Mouse (Mus musculus) neural tube, embryonic 12.5 days (tissue): ENCODE data around the gene Bpifc. TPM values are rescaled to one million over a fixed set of nuclear protein-coding genes. Genes with fewer than 3 reads are reported as not detected.

Experiments used
- ATAC-seq: fragments of 200-750 bp; cut with Nextera tagmentation; 2 replicates; pipeline ENCODE4 v1.8.0; 2017; ENCODE audit warnings: low read depth, mild to moderate bottlenecking, moderate TSS enrichment, moderate library complexity; ENCODE audit not compliant: low FRiP score
- H3K27ac ChIP-seq: fragments of 300-500 bp; sonication (generic); 2 replicates; pipeline ENCODE4 v1.5.1; 2016
- H3K27me3 ChIP-seq: fragments of 300-500 bp; sonication (generic); replicated peaks from 2 replicates; pipeline ENCODE4 v1.6.1; 2016; ENCODE audit warnings: mild to moderate bottlenecking
- H3K36me3 ChIP-seq: fragments of 300-500 bp; sonication (generic); 2 replicates; pipeline ENCODE4 v1.6.1; 2016; ENCODE audit warnings: mild to moderate bottlenecking
- H3K4me1 ChIP-seq: fragments of 300-500 bp; sonication (generic); 2 replicates; pipeline ENCODE4 v1.6.1; 2016
- H3K4me2 ChIP-seq: fragments of 300-500 bp; sonication (generic); replicated peaks from 2 replicates; pipeline ENCODE4 v1.6.1; 2016; ENCODE audit warnings: mild to moderate bottlenecking
- H3K4me3 ChIP-seq: fragments of 300-500 bp; sonication (generic); 2 replicates; pipeline ENCODE4 v1.5.1; 2016
- H3K9ac ChIP-seq: fragments of 300-500 bp; sonication (generic); 2 replicates; pipeline ENCODE4 v1.6.1; 2016; ENCODE audit warnings: mild to moderate bottlenecking
- H3K9me3 ChIP-seq: fragments of 300-500 bp; sonication (generic); 2 replicates; pipeline ENCODE4 v1.6.1; 2016; ENCODE audit warnings: mild to moderate bottlenecking
- WGBS: fragments of 180-500 bp; shearing (Covaris S2); methylation state at CpG from one replicate; pipeline ENCODE4 v1.1.7; 2016; 5-methylcytosine and 5-hydroxymethylcytosine counted together
- polyA plus RNA-seq: library from polyadenylated mRNA; unstranded; fragments of >200 nt; fragmentation: Nextera tagmentation; extraction: Ambion mirVana; gene quantifications from 2 replicates; pipeline ENCODE4 v1.2.1, GENCODE M21; 2016

Gene Bpifc
- polyA plus RNA-seq = not detected in 2 replicates

DNA sequence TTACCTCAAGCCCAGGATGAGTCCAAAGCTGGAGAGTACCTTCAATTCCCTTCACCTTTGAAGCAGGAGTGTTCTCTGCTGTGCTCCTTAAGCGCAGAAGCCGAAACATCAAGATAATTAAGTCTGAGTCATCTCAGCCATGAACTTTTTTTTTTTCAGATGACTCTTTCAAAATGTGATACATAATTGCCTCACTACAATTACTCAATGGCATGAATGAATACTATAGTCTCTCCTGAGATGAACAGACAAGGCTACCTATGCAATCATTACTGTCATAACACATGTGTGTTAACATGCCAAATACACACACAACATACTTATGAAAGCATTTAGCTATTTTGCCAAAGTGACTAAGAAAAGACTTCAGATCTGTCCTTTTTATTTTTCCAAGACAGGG is at the start of gene Bpifc:
Gene Bpifc (minus strand): TSS at position 115 of the 400 bp plus-strand sequence.
- 91% methylated on average over 2 of the region's 2 CpGs for WGBS
- Histone ChIP-seq H3K4me2 (no peak within 1 kb of the TSS), H3K4me1 (no peaks in the 10 kb centered on the region), H3K9me3 (no peaks in the 10 kb centered on the region), H3K27me3 (no peaks in the 10 kb centered on the region), H3K27ac (no peak within 1 kb of the TSS), H3K4me3 (no peak within 1 kb of the TSS), H3K9ac (no peak within 1 kb of the TSS), H3K36me3 (no peaks in the 10 kb centered on the region)
- ATAC-seq = no peak

DNA sequence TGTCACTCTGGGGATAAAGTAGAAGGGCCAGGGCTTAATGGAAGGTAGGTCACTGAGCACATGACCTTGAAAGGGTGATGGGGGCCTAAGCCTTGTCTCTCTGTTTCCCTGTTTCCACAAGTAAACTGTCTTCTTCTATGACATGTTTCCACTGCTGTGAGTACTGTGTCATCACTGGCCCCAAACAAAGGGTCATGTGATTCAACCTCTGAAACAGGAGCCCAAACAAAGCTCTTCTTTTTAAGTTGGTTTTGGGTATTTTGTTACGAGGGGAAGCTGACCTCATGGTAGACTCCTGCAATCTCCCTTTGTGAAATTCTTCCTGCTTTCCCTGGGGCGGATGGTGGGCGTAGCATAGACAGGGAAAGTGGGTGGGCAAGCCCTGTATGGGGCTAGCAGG is 48.6 kb upstream of the Bpifc start:
- H3K9me3 ChIP-seq = peaks cover 11% of the 10 kb centered on the region
- WGBS = 63% methylated on average over 3 of the region's 3 CpGs
- no peak overlapping the region for H3K9ac ChIP-seq
- no peak overlapping the region for H3K4me3 ChIP-seq
- ATAC-seq = no peak
- H3K27me3 ChIP-seq = no peaks in the 10 kb centered on the region
- peaks cover 12% of the 10 kb centered on the region for H3K36me3 ChIP-seq
- H3K4me2 ChIP-seq = no peak overlapping the region
- H3K27ac ChIP-seq = no peak overlapping the region
- H3K4me1 ChIP-seq = no peaks in the 10 kb centered on the region

DNA sequence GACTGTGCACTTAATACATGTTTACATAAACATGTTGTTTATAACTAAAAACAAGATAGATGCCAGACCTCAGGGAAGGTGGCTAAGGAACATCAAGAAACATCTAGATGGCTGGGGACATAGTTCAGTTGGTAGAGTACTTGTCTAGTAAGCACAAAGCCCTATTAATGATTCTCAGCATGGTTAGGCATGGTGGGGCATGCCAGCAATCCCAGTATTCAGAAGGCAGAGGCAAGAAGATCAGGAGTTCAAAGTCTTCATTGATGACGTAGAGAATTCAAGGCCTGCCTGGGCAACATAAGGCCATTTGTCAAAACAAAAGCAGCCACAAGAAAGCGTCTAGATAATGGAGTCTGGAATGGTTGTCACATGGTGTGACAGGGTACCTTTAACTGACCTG is 46.0 kb upstream of the Bpifc start:
- no peak overlapping the region for H3K27ac ChIP-seq
- no peaks in the 10 kb centered on the region for H3K27me3 ChIP-seq
- H3K4me1 ChIP-seq = no peaks in the 10 kb centered on the region
- 63% methylated on average over 2 of the region's 2 CpGs for WGBS
- no peak overlapping the region for H3K4me2 ChIP-seq
- H3K9me3 ChIP-seq = peaks cover 11% of the 10 kb centered on the region
- no peak overlapping the region for H3K4me3 ChIP-seq
- no peak overlapping the region for H3K9ac ChIP-seq
- no peak for ATAC-seq
- H3K36me3 ChIP-seq = peaks cover 14% of the 10 kb centered on the region

DNA sequence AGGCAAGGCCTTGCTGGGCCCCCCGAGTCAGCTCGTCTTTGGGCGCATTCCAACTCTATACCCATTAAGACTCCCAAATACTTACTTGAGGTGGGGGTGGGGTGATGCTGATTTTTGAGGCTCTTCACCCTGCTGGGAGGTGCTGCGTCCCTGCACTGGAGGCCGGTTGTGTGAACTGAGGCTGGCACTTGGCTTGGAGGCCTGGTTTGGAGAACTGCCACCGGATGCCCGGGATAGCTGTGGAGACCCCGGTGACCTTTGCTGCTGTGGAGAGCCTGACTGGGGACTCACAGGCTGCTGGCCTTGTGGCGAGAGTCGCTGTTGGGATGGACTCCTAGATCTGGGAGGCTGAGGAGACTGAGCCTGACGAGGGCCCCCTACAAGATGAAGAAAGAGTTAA is 45.6 kb upstream of the Bpifc start:
- no peak overlapping the region for H3K9ac ChIP-seq
- no peak overlapping the region for H3K4me3 ChIP-seq
- peaks cover 11% of the 10 kb centered on the region for H3K9me3 ChIP-seq
- H3K4me2 ChIP-seq = no peak overlapping the region
- WGBS = 83% methylated on average over 11 of the region's 11 CpGs
- H3K36me3 ChIP-seq = peaks cover 14% of the 10 kb centered on the region
- ATAC-seq = no peak
- no peaks in the 10 kb centered on the region for H3K4me1 ChIP-seq
- H3K27ac ChIP-seq = no peak overlapping the region
- H3K27me3 ChIP-seq = no peaks in the 10 kb centered on the region

DNA sequence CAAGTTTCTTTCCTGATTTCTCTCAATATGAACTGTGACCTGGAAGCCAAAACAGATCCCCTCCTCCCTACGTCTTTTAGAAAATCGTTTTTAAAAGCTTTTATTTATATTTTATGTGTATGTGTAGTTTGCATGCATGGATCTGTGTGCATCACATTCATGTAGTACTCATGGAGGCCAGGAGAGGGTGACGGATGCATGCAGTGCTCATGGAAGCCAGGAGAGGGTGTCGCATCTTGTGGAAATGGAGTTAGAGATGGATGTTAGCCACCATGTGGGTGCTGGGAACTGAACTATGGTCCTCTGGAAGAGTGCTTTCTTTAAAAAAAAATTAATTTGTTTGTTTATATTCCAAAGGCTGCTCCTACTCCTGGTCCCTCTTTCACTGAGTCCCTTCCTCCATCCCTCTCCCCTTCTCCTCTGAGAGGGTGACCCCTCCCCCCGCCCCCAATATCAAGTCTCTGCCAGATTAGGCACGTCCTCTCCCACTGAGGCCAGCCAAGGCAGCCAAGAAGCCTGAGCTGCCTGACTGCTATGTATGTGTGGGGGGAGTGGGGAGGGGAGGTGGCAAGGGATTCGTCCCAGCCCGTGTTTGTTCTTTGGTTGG is 44.7 kb upstream of the Bpifc start:
- no peak overlapping the region for H3K4me2 ChIP-seq
- H3K4me1 ChIP-seq = no peaks in the 10 kb centered on the region
- WGBS = 90% methylated on average over 8 of the region's 8 CpGs
- peaks cover 14% of the 10 kb centered on the region for H3K36me3 ChIP-seq
- peaks cover 5% of the 10 kb centered on the region; the same call in 1 of the 2 replicates for H3K9me3 ChIP-seq
- H3K27ac ChIP-seq = no peak overlapping the region
- ATAC-seq = no peak
- no peak overlapping the region for H3K9ac ChIP-seq
- no peaks in the 10 kb centered on the region for H3K27me3 ChIP-seq
- H3K4me3 ChIP-seq = no peak overlapping the region

DNA sequence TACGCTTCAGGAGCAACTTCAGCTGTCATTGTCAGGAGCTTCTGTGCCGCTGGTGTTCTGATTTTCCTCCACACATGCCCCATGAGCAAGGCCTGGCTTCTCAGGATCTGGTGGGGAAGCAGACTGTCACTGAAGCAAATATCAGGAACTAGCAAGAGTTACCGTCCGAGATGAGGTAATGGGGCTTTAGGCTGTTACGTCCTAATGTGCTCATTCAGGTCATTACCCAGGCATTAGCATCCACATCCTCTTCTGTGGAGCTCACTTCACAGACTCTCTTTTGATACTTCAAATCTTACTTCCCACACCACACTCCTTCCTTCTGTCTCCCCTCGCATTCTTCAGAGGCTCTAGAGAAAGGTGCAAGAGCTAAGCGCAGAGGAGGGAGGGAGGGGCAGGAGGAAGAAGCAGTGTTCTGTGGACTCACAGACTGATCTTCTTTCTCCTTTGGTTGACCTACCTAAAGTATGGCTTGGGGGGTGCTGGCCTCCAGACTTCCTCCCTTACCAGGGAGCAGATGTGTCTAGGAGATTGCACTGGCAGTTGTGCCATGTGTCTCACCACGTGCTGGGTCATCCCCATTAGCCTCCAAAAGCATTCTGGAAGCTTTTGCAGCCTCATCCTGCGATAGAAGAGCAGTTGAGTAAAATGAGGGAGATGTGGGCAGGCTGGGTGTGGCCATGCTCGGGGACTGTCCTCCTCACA is 41.3 kb upstream of the Bpifc start:
- Histone ChIP-seq H3K4me3 (no peak overlapping the region), H3K27me3 (no peaks in the 10 kb centered on the region), H3K27ac (no peak overlapping the region), H3K36me3 (peaks cover 18% of the 10 kb centered on the region), H3K4me2 (no peak overlapping the region), H3K9ac (no peak overlapping the region), H3K9me3 (peaks cover 5% of the 10 kb centered on the region; the same call in 1 of the 2 replicates), H3K4me1 (no peaks in the 10 kb centered on the region)
- 77% methylated on average over 10 of the region's 10 CpGs for WGBS
- ATAC-seq = no peak

DNA sequence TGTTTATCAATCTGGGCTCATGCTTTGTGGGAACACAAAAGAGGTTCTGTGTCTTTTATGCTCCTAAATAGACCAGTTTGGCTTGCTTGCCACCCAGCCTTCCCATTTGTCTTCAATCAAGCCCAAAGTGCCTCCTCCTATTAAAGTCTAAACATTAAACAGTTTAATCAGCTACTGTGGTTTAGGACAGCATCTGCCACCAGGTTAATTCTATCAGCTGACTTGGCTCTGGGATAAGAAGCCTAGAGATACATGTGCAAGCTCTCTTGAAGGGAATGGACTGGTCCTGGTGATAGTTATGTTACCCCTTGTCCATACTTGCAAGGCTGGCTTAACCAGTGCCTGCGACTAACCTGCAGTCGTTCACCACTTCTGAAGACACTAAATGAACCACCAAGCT is 38.8 kb upstream of the Bpifc start:
- Histone ChIP-seq H3K4me3 (no peak overlapping the region), H3K27ac (no peak overlapping the region), H3K36me3 (peaks cover 11% of the 10 kb centered on the region; the same call in 1 of the 2 replicates), H3K4me2 (no peak overlapping the region), H3K4me1 (no peaks in the 10 kb centered on the region), H3K9ac (no peak overlapping the region), H3K9me3 (no peaks in the 10 kb centered on the region), H3K27me3 (no peaks in the 10 kb centered on the region)
- WGBS = 43% methylated on average over 2 of the region's 2 CpGs
- ATAC-seq = no peak

DNA sequence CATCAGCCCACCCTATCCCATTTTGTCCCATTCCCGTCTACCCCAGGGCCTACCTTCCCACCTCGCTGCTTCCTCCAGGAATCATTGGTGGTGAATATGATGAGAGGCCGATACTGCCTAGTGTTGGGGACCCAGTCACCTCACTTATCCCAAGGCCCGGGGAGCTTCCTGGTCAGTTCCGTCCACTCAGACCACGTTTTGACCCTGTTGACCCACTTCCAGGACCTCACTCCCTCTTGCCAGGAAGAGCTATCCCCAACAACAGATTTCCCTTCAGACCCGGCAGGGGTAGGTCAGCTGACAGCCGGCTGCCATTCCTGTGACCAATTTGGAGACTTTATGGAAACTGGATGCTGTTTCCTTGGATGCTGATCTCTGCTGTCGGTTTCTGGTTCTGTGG is 36.1 kb upstream of the Bpifc start:
- Histone ChIP-seq H3K9me3 (no peaks in the 10 kb centered on the region), H3K4me3 (no peak overlapping the region), H3K27ac (no peak overlapping the region), H3K9ac (no peak overlapping the region), H3K4me1 (no peaks in the 10 kb centered on the region), H3K36me3 (peaks cover 11% of the 10 kb centered on the region; the same call in 1 of the 2 replicates), H3K27me3 (no peaks in the 10 kb centered on the region), H3K4me2 (no peak overlapping the region)
- 91% methylated on average over 9 of the region's 9 CpGs for WGBS
- no peak for ATAC-seq

DNA sequence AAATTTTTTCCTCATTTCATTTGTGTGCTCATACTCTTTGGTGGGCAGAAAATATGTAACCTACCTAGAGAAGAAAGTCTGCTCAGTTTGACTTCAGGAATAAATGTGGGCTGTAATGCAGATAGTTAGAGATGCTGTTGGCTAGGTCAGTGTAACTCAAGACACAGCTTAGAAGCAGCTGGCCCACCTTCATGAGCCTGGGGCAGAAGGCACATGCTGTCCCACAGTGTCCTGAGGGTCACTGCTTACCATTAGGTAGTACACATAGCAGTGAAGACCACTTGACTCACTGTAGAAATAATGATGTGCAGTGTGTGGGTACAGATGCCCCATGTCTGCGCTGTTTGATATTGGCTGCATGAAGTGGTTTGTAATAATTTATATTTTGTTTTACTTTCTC is 34.7 kb upstream of the Bpifc start:
- no peak for ATAC-seq
- WGBS = 100% methylated on average over 1 of the region's 1 CpGs
- H3K9me3 ChIP-seq = no peaks in the 10 kb centered on the region
- H3K27me3 ChIP-seq = no peaks in the 10 kb centered on the region
- no peak overlapping the region for H3K4me2 ChIP-seq
- H3K4me1 ChIP-seq = no peaks in the 10 kb centered on the region
- no peak overlapping the region for H3K27ac ChIP-seq
- H3K9ac ChIP-seq = no peak overlapping the region
- peaks cover 11% of the 10 kb centered on the region; the same call in 1 of the 2 replicates for H3K36me3 ChIP-seq
- H3K4me3 ChIP-seq = no peak overlapping the region

DNA sequence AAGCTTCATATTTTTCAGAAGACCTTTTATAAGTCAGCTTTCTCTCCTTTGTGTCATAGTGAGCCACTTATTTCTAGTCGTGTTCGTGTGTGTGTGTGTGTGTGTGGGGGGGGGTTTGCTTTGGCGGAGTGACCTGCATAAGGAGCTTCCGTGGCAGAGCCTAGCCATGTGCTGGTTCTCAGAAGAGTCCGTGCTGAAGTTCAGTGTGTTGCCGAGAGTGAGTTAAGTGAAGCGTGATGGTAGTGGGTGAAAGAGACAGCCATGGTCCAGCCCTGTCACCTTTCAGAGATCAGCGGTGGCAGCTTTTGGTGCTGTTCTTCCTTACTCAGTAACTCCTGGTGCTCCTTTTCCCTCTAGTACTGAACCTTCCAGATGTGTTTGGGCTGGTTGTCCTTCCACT is 32.4 kb upstream of the Bpifc start:
- no peaks in the 10 kb centered on the region for H3K4me1 ChIP-seq
- ATAC-seq = no peak
- no peak overlapping the region for H3K4me3 ChIP-seq
- H3K9me3 ChIP-seq = no peaks in the 10 kb centered on the region
- no peak overlapping the region for H3K27ac ChIP-seq
- no peak overlapping the region for H3K9ac ChIP-seq
- 81% methylated on average over 8 of the region's 8 CpGs for WGBS
- peaks cover 8% of the 10 kb centered on the region; the same call in 1 of the 2 replicates for H3K36me3 ChIP-seq
- H3K4me2 ChIP-seq = no peak overlapping the region
- H3K27me3 ChIP-seq = no peaks in the 10 kb centered on the region

DNA sequence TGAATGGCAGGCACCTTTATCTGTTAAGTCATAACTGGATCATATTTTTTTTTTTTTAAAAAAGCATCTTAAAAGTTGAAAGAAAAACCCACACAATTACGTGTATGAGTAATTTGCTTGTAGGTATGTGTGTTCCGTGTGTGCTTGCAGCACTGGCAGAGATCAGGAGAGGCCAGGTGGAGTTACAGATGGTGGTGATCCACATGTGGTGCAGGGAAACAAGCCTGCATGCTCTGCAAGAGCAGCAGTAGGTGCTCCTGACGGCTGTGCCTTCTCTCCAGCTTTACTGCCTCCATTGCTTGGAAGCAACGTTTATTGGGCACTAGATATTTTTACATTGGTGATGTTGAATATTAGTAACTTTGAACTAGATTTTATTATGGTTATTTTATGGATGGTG is 32.0 kb upstream of the Bpifc start:
- Histone ChIP-seq H3K4me3 (no peak overlapping the region), H3K36me3 (peaks cover 8% of the 10 kb centered on the region; the same call in 1 of the 2 replicates), H3K9ac (no peak overlapping the region), H3K4me1 (no peaks in the 10 kb centered on the region), H3K9me3 (no peaks in the 10 kb centered on the region), H3K27ac (no peak overlapping the region), H3K4me2 (no peak overlapping the region), H3K27me3 (no peaks in the 10 kb centered on the region)
- no peak for ATAC-seq
- 82% methylated on average over 4 of the region's 4 CpGs for WGBS

DNA sequence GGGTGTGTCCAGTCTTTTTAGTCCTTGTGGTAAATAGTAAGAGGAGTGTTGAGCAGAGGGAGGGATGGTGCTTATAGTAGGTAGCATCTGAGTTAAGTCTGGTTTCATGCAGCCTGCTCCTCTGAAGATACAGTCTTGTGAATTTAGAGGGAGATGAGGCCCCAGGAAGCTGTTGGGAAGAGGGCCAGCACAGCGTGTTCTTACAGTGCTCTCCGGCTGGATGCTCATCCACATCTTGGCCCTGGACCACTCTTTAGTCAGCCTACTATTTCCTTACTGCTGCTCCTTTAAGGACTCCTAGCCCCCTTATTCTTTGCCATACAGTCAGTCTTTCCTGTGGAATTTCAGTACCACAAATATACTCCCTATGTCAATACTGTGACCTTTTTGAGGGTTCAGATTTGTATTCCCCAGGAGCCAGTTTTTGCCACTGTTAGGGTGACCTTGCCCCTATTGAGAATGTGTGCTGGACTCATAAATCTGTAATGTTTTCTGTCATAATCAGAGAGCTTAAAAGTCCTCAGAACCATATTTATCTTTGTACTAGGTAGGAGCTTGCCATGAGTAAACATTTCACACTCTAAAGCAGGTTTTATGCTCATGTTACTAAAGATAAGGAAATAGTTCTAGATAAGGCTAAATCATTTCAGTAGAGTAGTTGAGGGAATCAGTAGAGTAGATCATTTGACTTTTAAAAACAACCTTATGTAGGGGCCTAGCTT is 22.5 kb upstream of the Bpifc start:
- Histone ChIP-seq H3K27me3 (no peaks in the 10 kb centered on the region), H3K4me2 (no peak overlapping the region), H3K36me3 (0 out of 2 replicates have a peak, but pooled peaks cover 3% of the 10 kb centered on the region), H3K4me3 (no peak overlapping the region), H3K9ac (no peak overlapping the region), H3K27ac (no peak overlapping the region), H3K4me1 (no peaks in the 10 kb centered on the region; the same call in 1 of the 2 replicates), H3K9me3 (no peaks in the 10 kb centered on the region)
- ATAC-seq = no peak
- whole genome bisulfite sequencing = 82% methylated on average over 2 of the region's 2 CpGs
